In genomic region chr5:35794942-35795341, GRCm38 (mm10) we compare ENCODE assay signal across 15 mouse cellular contexts. TPM values are rescaled to one million over a fixed set of nuclear protein-coding genes. Genes with fewer than 3 reads are reported as not detected.
DNase-seq lines count a peak whose midpoint lies in the region; ATAC-seq and TF ChIP-seq lines count a peak whose summit lies in the region.
"Had no signal": no experiment of that assay in that cellular context is flagged by ENCODE, and none has a peak within 500 bp of the region (broad histone marks: within the 10 kb centered on the region; RNA-seq: fewer than 3 reads in every experiment).

No protein-coding gene starts in this region.

- intact Hi-C loops in left cerebral cortex, adult 2 months (cut with DNase I) = loop anchor here (1.0 to 5.0 kb wide), 3 partner anchors 38 to 63 kb away; partner anchors contain the start of gene Ablim2
- intact Hi-C loops in left cerebral cortex, postnatal 25 days (cut with DNase I) = loop anchor here (2.0 kb wide), 1 partner anchor 64 kb away; no protein-coding TSS in a partner anchor

- H3K27me3 ChIP-seq in cerebellum, adult 2 months (ENCODE audit: control insufficient read depth, insufficient read depth, low read length) = no peaks in the 10 kb centered on the region
- H3K27me3 ChIP-seq in heart, embryonic 13.5 days (replicated peaks) = peaks cover 13% of the 10 kb centered on the region; the same call in 1 of the 2 replicates
- H3K27me3 ChIP-seq: neural tube, embryonic 12.5 days; stomach, embryonic 15.5 days had no signal

- TF ChIP-seq CTCF in cerebellum, adult 2 months (IDR thresholded peaks at IDR 0.05; ENCODE audit: borderline replicate concordance, insufficient read depth, low read depth, low read length) = no peak
- no peak for TF ChIP-seq CTCF in left cerebral cortex, adult 2 months (IDR thresholded peaks at IDR 0.05)

- H3K36me3 ChIP-seq in heart, embryonic 13.5 days = no peaks in the 10 kb centered on the region
- H3K36me3 ChIP-seq: neural tube, embryonic 12.5 days; stomach, embryonic 15.5 days had no signal

- H3K4me1 ChIP-seq in cerebellum, adult 2 months (ENCODE audit: control insufficient read depth, insufficient read depth, low read length) = peaks cover 3% of the 10 kb centered on the region
- H3K4me1 ChIP-seq in heart, embryonic 13.5 days = peaks cover 36% of the 10 kb centered on the region
- H3K4me1 ChIP-seq: neural tube, embryonic 12.5 days had no signal

- WGBS in cerebellum, adult 2 months = 73% methylated on average over 4 of the region's 4 CpGs
- 61% methylated on average over 4 of the region's 4 CpGs for WGBS in heart, embryonic 13.5 days

- TF ChIP-seq POLR2A in cerebellum, adult 2 months (IDR thresholded peaks at IDR 0.05; ENCODE audit: borderline replicate concordance, insufficient read depth, low read length) = no peak

- H3K9me3 ChIP-seq in heart, embryonic 13.5 days = no peaks in the 10 kb centered on the region
- H3K9me3 ChIP-seq: neural tube, embryonic 12.5 days; stomach, embryonic 15.5 days had no signal

- DNase-seq in cerebellum, adult 2 months = no peak
- DNase-seq in cerebellum, postnatal 36 days = no peak
- no peak for DNase-seq in heart, adult 9 months (ENCODE audit: low spot score in 2 of 2)
- DNase-seq in left cerebral cortex, adult 2 months (ENCODE audit: extremely low spot score in 1 of 2, low spot score in 2 of 2) = no peak
- DNase-seq in left cerebral cortex, postnatal 25 days (ENCODE audit: low spot score in 2 of 2) = no peak
- DNase-seq in ovary, postnatal 36 days (ENCODE audit: low spot score) = peak; percentile 39
- no peak for DNase-seq in ovary, postnatal 10 days (ENCODE audit: low spot score)

- H3K9ac ChIP-seq in heart, embryonic 13.5 days = peak overlapping the region; percentile 52
- H3K9ac ChIP-seq: neural tube, embryonic 12.5 days; stomach, embryonic 15.5 days had no signal

- no peak overlapping the region for H3K4me2 ChIP-seq in heart, embryonic 13.5 days
- H3K4me2 ChIP-seq: liver, embryonic 11.5 days; neural tube, embryonic 12.5 days; stomach, embryonic 15.5 days had no signal

- 0 out of 2 replicates have a peak overlapping the region, but pooled peaks have one; percentile 16 for H3K27ac ChIP-seq in cerebellum, adult 2 months (ENCODE audit: insufficient read depth, low read length)
- H3K27ac ChIP-seq in heart, embryonic 13.5 days (replicated peaks) = peak overlapping the region; percentile 81
- peak overlapping the region; percentile 80 for H3K27ac ChIP-seq in left cerebral cortex, adult 2 months
- H3K27ac ChIP-seq: kidney, postnatal 0 days; neural tube, embryonic 12.5 days; stomach, embryonic 15.5 days had no signal

- no peak overlapping the region for H3K4me3 ChIP-seq in cerebellum, adult 2 months (replicated peaks; ENCODE audit: insufficient read depth, low read depth, low read length)
- no peak overlapping the region for H3K4me3 ChIP-seq in heart, embryonic 13.5 days
- H3K4me3 ChIP-seq in left cerebral cortex, adult 2 months = no peak overlapping the region
- H3K4me3 ChIP-seq: neural tube, embryonic 12.5 days; stomach, embryonic 15.5 days had no signal

- no peak for ATAC-seq in heart, embryonic 13.5 days (ENCODE audit: extremely low read depth, insufficient number of reproducible peaks, low FRiP score, low TSS enrichment)
- ATAC-seq: Patski had no signal

RNA-seq across cellular contexts. Expression of gene Ablim2, which starts 37.3 kb away (rescaled TPM):
- 89.2 and 99.9 TPM in 2 replicates for polyA plus RNA-seq in cerebellum, adult 2 months (2012; rRNA removed)
- 4.9 and 5.1 TPM in 2 replicates for polyA plus RNA-seq in heart, embryonic 13.5 days (2015; fragmentation: Nextera tagmentation; extraction: Ambion mirVana)
- 100 to 1,000 TPM; 191 to 208 TPM for total RNA-seq in left cerebral cortex, adult 2 months (2021)
- 100 to 1,000 TPM; 175 to 209 TPM for total RNA-seq in left cerebral cortex, postnatal 25 days (2021)
- total RNA-seq: monocyte, adult 5-6 weeks had no signal

RNA-seq across cellular contexts. Expression of gene Sh3tc1, which starts 55.2 kb away (rescaled TPM):
- 1.2 and 1.7 TPM in 2 replicates for polyA plus RNA-seq in cerebellum, adult 2 months (2012; rRNA removed)
- polyA plus RNA-seq in heart, embryonic 13.5 days (2015; fragmentation: Nextera tagmentation; extraction: Ambion mirVana) = 9.2 and 9.7 TPM in 2 replicates
- total RNA-seq in left cerebral cortex, adult 2 months (2021) = 1 to 10 TPM; 2.4 to 4.3 TPM
- total RNA-seq in left cerebral cortex, postnatal 25 days (2021) = 1 to 10 TPM; 2.7 to 3.0 TPM
- total RNA-seq: megakaryocyte-erythroid progenitor cell, adult 5-6 weeks had no signal

Comparison
In these comparisons a context has a peak if more than half of its experiments do, and no peak if none do; other contexts are left out.
1. H3K27ac ChIP-seq: peak in every context shown above with its lines; median percentile 81 in heart, embryonic 13.5 days; 80 in left cerebral cortex, adult 2 months; 16 in cerebellum, adult 2 months.